Mouse (Mus musculus) liver, embryonic 15.5 days (tissue): Measurements from ENCODE around the gene Kcnj1. TPM values are rescaled to one million over a fixed set of nuclear protein-coding genes. Genes with fewer than 3 reads are reported as not detected.

ENCODE experiments used
- ATAC-seq: fragments of 200-750 bp; cut with Nextera tagmentation; 2 replicates; pipeline ENCODE4 v1.8.0; 2017; ENCODE audit warnings: moderate number of reproducible peaks, mild to moderate bottlenecking, moderate library complexity; ENCODE audit not compliant: insufficient read depth
- H3K27ac ChIP-seq: fragments of 300-500 bp; sonication (generic); replicated peaks from 2 replicates; pipeline ENCODE4 v1.5.1; 2015; ENCODE audit warnings: mild to moderate bottlenecking, inconsistent platforms
- H3K27me3 ChIP-seq: fragments of 300-500 bp; sonication (generic); 2 replicates; pipeline ENCODE4 v1.6.1; 2015; ENCODE audit warnings: mild to moderate bottlenecking, inconsistent platforms
- H3K36me3 ChIP-seq: fragments of 300-500 bp; sonication (generic); replicated peaks from 2 replicates; pipeline ENCODE4 v1.6.1; 2015; ENCODE audit warnings: moderate library complexity, mild to moderate bottlenecking, inconsistent platforms
- H3K4me1 ChIP-seq: fragments of 300-500 bp; sonication (generic); replicated peaks from 2 replicates; pipeline ENCODE4 v1.6.1; 2015; ENCODE audit warnings: inconsistent platforms
- H3K4me2 ChIP-seq: fragments of 300-500 bp; sonication (generic); 2 replicates; pipeline ENCODE4 v1.6.1; 2015; ENCODE audit warnings: moderate library complexity, mild to moderate bottlenecking, inconsistent platforms
- H3K4me3 ChIP-seq: fragments of 300-500 bp; sonication (generic); replicated peaks from 2 replicates; pipeline ENCODE4 v1.5.1; 2015; ENCODE audit warnings: mild to moderate bottlenecking, inconsistent platforms
- H3K9ac ChIP-seq: fragments of 300-500 bp; sonication (generic); 2 replicates; pipeline ENCODE4 v1.6.1; 2015; ENCODE audit warnings: moderate library complexity, mild to moderate bottlenecking, inconsistent platforms
- H3K9me3 ChIP-seq: fragments of 300-500 bp; sonication (generic); replicated peaks from 2 replicates; pipeline ENCODE4 v1.6.1; 2016; ENCODE audit warnings: inconsistent platforms
- WGBS: fragments of 180-500 bp; shearing (Covaris S2); methylation state at CpG from one replicate; pipeline ENCODE4 v1.1.7; 2015; ENCODE audit warnings: mixed read lengths; ENCODE audit not compliant: insufficient replicate concordance; 5-methylcytosine and 5-hydroxymethylcytosine counted together
- polyA plus RNA-seq: library from polyadenylated mRNA; unstranded; fragments of >200 nt; fragmentation: Nextera tagmentation; extraction: Ambion mirVana; gene quantifications from 2 replicates; pipeline ENCODE4 v1.2.1, GENCODE M21; 2015

The Kcnj1 gene
- polyA plus RNA-seq, 1 experiment from 2014 or later = not detected

DNA sequence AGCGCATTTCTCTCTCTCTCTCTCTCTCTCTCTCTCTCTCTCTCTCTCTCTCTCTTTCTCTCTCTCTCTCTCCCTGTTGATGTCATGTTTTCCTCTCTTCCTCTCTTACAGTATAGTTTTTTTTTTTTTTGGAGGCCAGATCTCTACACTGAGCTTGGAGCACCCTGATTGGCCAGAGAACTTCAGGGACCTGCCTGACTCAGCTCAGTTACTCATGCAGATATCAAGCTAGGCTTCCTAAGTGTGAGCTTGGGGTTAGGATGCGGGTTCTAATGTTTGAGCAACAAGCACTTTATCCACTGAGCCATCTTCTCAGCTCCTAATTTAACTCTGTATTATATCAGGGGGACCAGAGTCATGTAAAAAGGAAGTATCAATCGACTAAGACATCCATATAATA, 43.7 kb downstream of the Kcnj1 start:
- H3K9me3 ChIP-seq = no peaks in the 10 kb centered on the region
- H3K27ac ChIP-seq = no peak overlapping the region
- peaks cover 7% of the 10 kb centered on the region for H3K27me3 ChIP-seq
- ATAC-seq = no peak
- no peak overlapping the region for H3K9ac ChIP-seq
- H3K4me1 ChIP-seq = 0 out of 2 replicates have a peak, but pooled peaks cover 3% of the 10 kb centered on the region
- no peaks in the 10 kb centered on the region for H3K36me3 ChIP-seq
- H3K4me2 ChIP-seq = no peak overlapping the region
- WGBS = 62% methylated on average over 3 of the region's 3 CpGs
- H3K4me3 ChIP-seq = no peak overlapping the region

DNA sequence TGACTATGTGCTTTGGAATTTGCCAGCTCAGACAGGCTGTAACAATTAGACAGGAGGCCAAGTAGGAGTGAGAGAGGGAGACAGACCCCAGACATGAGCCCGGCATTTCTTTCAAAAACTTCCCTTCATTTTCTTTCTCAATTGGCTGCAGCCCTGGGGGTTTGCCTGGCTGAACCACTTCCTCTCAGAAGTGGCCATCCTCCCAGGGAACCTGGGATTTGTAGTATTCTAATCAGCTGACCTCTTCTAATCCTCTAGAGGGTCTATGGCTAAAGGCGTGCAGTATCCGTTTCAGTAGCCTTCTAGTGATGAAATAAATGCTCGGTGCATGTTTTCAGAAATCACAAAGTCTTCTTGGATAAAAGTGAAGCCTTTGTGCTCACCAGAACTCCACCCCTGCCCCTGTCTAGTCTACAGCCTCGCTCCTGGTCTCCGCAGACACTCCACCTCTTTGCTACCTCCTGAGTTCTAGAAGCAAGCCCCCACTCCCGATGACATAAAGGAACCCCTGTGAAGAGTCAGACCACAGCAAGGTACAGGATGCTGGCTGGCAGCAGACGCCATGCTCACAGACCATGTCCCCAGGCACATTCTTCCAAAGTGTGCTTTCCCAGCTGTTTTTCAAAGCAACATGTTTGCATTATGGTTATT, 45.3 kb downstream of the Kcnj1 start:
- 59% methylated on average over 8 of the region's 8 CpGs for WGBS
- ATAC-seq = no peak
- Histone ChIP-seq H3K4me3 (no peak overlapping the region), H3K36me3 (0 out of 2 replicates have a peak, but pooled peaks cover 5% of the 10 kb centered on the region), H3K9me3 (no peaks in the 10 kb centered on the region), H3K27ac (no peak overlapping the region), H3K27me3 (no peaks in the 10 kb centered on the region), H3K4me1 (0 out of 2 replicates have a peak, but pooled peaks cover 3% of the 10 kb centered on the region), H3K4me2 (no peak overlapping the region), H3K9ac (no peak overlapping the region)

DNA sequence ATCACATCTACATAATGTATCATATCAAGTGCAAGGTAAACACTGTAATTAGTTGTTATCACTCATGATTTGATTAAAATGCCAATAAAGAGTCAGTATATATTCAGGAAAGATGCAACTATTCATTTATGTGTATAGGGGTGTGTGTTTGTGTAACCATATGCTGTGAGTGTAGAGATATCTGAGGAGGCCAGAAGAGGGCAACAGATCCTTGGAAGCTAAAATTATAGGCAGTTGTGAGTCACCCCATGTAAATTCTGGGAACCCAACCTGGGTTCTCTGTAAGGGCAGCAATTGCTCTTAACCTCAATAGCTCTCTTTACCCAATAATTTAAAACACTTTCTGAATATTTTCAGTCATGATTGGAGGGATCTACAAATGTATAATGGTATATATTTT, 48.4 kb downstream of the Kcnj1 start:
- Histone ChIP-seq H3K4me2 (no peak overlapping the region), H3K9me3 (no peaks in the 10 kb centered on the region), H3K27ac (no peak overlapping the region), H3K4me1 (0 out of 2 replicates have a peak, but pooled peaks cover 3% of the 10 kb centered on the region), H3K4me3 (no peak overlapping the region), H3K9ac (no peak overlapping the region), H3K27me3 (no peaks in the 10 kb centered on the region), H3K36me3 (peaks cover 13% of the 10 kb centered on the region; the same call in 1 of the 2 replicates)
- no peak for ATAC-seq

DNA sequence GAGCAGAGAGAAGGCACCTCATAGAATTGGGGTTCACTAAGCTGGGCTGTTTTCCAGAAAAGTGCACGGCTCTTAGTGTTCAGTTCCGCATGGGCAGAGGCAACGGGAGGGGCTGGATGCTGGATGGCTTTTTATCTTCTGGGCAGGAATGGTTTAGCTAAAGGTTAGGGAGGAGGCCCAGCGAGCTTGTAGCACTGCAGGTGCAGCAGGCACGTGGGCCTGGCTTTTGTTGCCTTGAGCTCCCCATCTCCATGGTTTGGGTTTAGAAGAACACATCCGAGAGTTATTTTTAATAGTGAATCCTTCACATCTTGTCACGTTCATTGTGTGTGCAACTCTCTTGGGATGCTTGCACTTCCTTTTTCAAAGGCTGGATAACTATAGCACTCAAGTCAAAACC, 53.0 kb downstream of the Kcnj1 start:
- Histone ChIP-seq H3K9me3 (no peaks in the 10 kb centered on the region), H3K4me3 (no peak overlapping the region), H3K27me3 (no peaks in the 10 kb centered on the region), H3K36me3 (peaks cover 13% of the 10 kb centered on the region; the same call in 1 of the 2 replicates), H3K4me2 (no peak overlapping the region), H3K27ac (no peak overlapping the region), H3K9ac (no peak overlapping the region), H3K4me1 (no peaks in the 10 kb centered on the region)
- WGBS = 63% methylated on average over 7 of the region's 7 CpGs
- no peak for ATAC-seq

DNA sequence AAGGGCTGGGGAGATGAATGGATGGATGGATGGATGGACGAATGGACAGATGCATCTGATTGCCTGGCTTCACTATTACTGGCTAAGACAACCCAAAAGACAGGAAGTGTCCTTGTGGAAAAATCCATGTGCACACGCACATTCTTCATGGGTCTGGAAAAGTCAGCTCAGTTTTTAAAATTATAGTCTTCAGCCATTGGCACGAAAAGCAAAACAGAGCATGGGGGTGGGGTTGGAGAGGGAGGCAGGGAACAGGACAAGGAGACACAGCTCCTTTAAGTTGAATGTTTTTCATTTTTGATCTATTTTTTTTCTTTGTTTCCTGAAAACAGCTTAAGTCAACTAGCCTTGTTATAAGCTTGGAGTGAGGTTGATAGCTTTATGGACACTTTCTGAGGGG, 58.8 kb downstream of the Kcnj1 start:
- H3K27me3 ChIP-seq = no peaks in the 10 kb centered on the region
- no peak overlapping the region for H3K27ac ChIP-seq
- no peak overlapping the region for H3K9ac ChIP-seq
- H3K4me1 ChIP-seq = no peaks in the 10 kb centered on the region
- no peak overlapping the region for H3K4me2 ChIP-seq
- no peaks in the 10 kb centered on the region for H3K36me3 ChIP-seq
- no peaks in the 10 kb centered on the region for H3K9me3 ChIP-seq
- no peak overlapping the region for H3K4me3 ChIP-seq
- 61% methylated on average over 3 of the region's 3 CpGs for WGBS
- no peak for ATAC-seq

DNA sequence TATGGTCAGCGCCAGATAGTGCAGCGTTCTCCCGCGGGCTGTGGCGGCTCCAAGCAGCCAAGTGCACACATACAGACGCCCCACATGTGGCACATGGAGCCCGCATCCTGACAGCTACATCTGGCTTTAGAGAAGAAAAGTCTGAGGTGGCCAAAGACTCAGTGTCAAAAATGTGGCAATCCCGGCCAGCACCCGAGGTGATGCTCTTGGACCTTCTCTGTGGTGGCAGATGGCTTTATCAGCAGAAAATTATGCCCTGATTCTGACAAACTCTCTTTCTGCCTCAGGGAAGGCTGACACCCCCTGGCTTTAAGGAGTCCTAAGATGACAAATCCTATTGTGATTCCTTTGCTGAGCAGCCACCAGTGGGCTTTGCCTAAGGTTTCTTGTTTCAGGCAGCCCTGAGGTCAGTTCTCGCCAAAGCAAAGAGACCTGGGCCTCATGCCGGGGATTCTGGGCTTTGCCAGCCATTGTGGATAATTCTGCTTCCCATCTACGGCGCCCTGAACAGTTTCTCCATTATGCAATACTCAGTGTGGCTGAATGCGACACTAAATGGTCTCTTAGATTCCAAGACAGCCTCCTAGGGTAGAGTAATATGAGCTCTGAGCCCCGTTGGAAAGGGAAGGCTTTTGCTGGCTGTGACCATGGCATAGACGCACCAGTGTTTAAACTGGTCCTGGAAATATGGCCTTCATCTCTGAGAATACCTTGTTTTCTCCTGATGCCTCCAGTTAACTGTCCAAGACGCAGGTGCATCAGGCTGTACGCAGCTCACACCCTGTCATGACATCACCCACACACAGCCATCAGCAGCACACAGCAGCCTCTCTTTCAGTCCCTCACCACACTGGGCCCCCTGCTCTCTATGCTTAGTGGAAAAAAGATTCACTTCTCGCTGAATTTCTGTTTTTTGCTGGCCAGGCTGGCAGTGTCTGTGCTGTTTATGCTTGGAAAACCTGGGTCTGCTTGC, 62.2 kb downstream of the Kcnj1 start:
- no peak for ATAC-seq
- Histone ChIP-seq H3K9me3 (no peaks in the 10 kb centered on the region), H3K4me1 (no peaks in the 10 kb centered on the region), H3K9ac (no peak overlapping the region), H3K27ac (no peak overlapping the region), H3K36me3 (no peaks in the 10 kb centered on the region), H3K27me3 (no peaks in the 10 kb centered on the region), H3K4me2 (no peak overlapping the region), H3K4me3 (no peak overlapping the region)
- WGBS = 71% methylated on average over 19 of the region's 19 CpGs

DNA sequence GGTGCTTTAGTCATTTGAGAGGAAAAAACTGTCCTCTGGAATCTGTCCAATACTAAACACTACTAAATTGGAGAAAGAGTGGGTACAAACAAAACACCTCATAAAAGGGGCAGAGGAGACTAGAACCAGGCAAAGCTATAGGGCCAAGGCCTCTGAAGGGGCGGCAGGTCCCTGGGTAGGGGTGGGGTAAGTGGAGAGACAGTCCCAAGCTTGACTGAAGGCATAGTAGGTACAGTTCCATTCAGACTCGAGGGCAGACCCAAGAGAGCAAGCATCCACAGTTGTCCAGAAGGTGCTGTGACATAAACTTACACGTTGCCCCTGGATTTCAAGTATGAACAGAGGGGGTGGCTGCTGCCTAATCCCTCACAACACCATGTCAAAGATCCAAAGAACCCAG, 70.8 kb downstream of the Kcnj1 start:
- H3K4me1 ChIP-seq = no peaks in the 10 kb centered on the region
- WGBS = 57% methylated on average over 3 of the region's 3 CpGs
- no peak overlapping the region for H3K4me2 ChIP-seq
- no peak overlapping the region for H3K27ac ChIP-seq
- H3K4me3 ChIP-seq = no peak overlapping the region
- 0 out of 2 replicates have a peak, but pooled peaks cover 5% of the 10 kb centered on the region for H3K36me3 ChIP-seq
- H3K9ac ChIP-seq = no peak overlapping the region
- no peak for ATAC-seq
- no peaks in the 10 kb centered on the region for H3K27me3 ChIP-seq
- no peaks in the 10 kb centered on the region for H3K9me3 ChIP-seq

DNA sequence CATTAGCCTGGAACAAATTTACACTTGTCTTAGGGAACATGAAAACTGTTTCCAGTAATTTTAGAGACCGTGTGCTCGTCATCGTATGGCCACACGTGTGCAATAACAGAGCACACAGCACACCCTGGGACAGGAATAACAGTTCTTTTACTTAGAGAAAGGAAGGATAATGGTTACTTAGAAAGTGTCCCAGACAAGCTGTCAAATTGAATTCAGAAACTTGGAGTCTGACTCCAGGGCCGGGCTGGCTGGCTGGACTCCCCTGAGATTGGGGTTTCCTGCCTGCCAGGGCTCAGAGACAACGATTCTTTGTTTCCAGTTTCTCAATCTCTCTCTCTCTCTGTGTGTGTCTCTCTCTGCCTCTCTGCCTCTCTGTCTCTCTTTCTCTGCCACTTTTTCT, 71.5 kb downstream of the Kcnj1 start:
- ATAC-seq = no peak
- Histone ChIP-seq H3K4me3 (no peak overlapping the region), H3K4me2 (no peak overlapping the region), H3K9ac (no peak overlapping the region), H3K36me3 (0 out of 2 replicates have a peak, but pooled peaks cover 5% of the 10 kb centered on the region), H3K27me3 (no peaks in the 10 kb centered on the region), H3K27ac (no peak overlapping the region), H3K9me3 (no peaks in the 10 kb centered on the region), H3K4me1 (no peaks in the 10 kb centered on the region)
- WGBS = 61% methylated on average over 6 of the region's 6 CpGs

DNA sequence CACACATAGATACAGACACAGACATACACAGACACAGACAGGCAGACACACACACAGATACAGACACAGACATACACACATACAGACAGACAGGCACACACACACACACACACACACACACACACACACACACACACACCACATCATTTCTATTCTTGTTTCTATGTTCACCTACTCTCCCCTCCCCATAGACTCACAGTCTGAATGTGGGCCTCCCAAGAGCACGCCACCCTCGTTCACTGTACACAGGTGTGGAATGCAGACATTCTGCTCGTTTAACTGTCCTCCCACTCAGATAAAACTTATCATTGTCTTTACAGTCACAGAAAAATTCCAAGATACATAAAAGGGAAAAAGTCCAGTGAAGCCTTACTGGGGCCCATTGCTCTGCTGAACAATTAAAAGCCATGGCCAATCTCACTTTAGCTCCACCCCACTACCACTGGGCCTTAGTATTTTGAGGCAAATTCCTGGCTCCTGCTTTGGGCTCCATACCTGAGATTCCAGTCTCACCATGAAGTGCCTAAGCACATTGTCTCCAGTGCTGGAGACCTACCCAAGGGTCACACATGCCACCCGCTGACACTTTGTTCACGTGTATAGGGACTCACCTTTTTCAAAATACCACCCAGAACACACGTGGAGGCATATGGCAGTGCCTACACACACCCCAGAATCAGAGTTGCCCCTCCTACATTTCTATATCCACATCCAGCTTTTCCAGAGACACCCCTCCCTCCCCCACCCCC, 72.3 kb downstream of the Kcnj1 start:
- Histone ChIP-seq H3K36me3 (0 out of 2 replicates have a peak, but pooled peaks cover 5% of the 10 kb centered on the region), H3K27ac (no peak overlapping the region), H3K4me3 (no peak overlapping the region), H3K9ac (no peak overlapping the region), H3K9me3 (no peaks in the 10 kb centered on the region), H3K4me1 (no peaks in the 10 kb centered on the region), H3K27me3 (no peaks in the 10 kb centered on the region), H3K4me2 (no peak overlapping the region)
- ATAC-seq = no peak
- 56% methylated on average over 6 of the region's 6 CpGs for WGBS

DNA sequence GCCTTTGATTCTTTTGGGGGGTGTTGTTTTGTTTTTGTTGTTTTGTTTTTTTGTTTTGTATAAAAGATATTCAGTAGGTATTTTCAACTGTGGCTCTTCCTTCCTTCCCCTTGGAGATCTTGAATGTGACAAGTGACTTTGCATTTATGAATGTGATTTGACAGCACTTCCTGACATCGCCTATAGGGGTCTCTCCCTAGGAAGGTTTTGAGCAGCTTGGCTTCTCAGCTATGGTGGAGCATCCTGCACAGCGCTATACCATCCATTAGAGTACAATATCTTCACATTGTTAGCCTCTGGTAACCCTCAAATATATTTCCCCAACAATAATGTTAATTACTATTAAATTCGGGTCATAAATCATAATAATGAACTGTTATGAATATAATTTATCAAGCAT, 73.5 kb downstream of the Kcnj1 start:
- no peaks in the 10 kb centered on the region for H3K4me1 ChIP-seq
- H3K9ac ChIP-seq = no peak overlapping the region
- 0 out of 2 replicates have a peak, but pooled peaks cover 5% of the 10 kb centered on the region for H3K36me3 ChIP-seq
- H3K27me3 ChIP-seq = no peaks in the 10 kb centered on the region
- H3K4me2 ChIP-seq = no peak overlapping the region
- no peak overlapping the region for H3K27ac ChIP-seq
- WGBS = 40% methylated on average over 3 of the region's 3 CpGs
- H3K4me3 ChIP-seq = no peak overlapping the region
- H3K9me3 ChIP-seq = no peaks in the 10 kb centered on the region
- no peak for ATAC-seq

DNA sequence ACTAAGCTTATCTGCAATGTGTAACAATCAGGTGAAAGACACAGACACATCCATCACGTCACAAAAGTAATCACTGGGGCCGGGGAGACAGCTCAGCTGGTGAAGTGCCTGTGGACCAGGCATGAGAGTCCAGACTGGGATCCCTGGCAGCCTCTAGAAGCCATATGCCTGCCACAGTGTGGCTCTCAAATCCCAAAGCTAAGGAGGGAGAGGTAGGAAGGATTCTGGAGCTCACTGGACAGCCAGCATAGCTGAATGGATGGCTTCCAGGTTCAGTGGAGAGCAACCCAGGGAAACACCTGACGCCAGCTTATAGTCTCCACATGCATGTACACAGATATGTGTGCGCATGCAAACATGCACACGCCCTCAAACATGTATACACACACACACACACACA, 76.5 kb downstream of the Kcnj1 start:
- H3K4me2 ChIP-seq = no peak overlapping the region
- H3K9me3 ChIP-seq = no peaks in the 10 kb centered on the region
- H3K36me3 ChIP-seq = no peaks in the 10 kb centered on the region
- 67% methylated on average over 5 of the region's 5 CpGs for WGBS
- ATAC-seq = no peak
- no peaks in the 10 kb centered on the region for H3K4me1 ChIP-seq
- no peak overlapping the region for H3K9ac ChIP-seq
- H3K27me3 ChIP-seq = no peaks in the 10 kb centered on the region
- H3K27ac ChIP-seq = no peak overlapping the region
- H3K4me3 ChIP-seq = no peak overlapping the region
